Mouse (Mus musculus): ENCODE measurements at regions not wholly inside any gene's neighbourhood (a gene's known extent, or its start where the extent isn't known, plus 50 kb on each side); places are given as distances from the start of the nearest gene placed in this dataset.

GRCm38 (mm10) chr2:138733846-138734245, 477.5 kb downstream of the Btbd3 start:
- Histone ChIP-seq H3K9ac (replicated peaks) (no peak overlapping the region), H3K27me3 (no peaks in the 10 kb centered on the region), H3K4me1 (no peaks in the 10 kb centered on the region), H3K4me3 (no peak overlapping the region), H3K36me3 (no peaks in the 10 kb centered on the region), H3K27ac (replicated peaks) (no peak overlapping the region), H3K4me2 (replicated peaks) (no peak overlapping the region), H3K9me3 (no peaks in the 10 kb centered on the region)
- 75% methylated on average over 2 of the region's 2 CpGs for WGBS
- no peak for ATAC-seq (ENCODE audit: low FRiP score, low read depth)

- ATAC-seq (ENCODE audit: low FRiP score, low read depth) = no peak
These were observed 488.4 kb downstream of the Btbd3 start for GRCm38 (mm10) chr2:138744806-138745205.

GRCm38 (mm10) chr2:138760439-138760963, 504.1 kb downstream of the Btbd3 start:
- no peaks in the 10 kb centered on the region for H3K9me3 ChIP-seq
- ATAC-seq (ENCODE audit: low FRiP score, low read depth) = no peak
- H3K4me1 ChIP-seq = no peaks in the 10 kb centered on the region
- no peak overlapping the region for H3K27ac ChIP-seq (replicated peaks)
- no peaks in the 10 kb centered on the region for H3K27me3 ChIP-seq
- H3K9ac ChIP-seq (replicated peaks) = no peak overlapping the region
- no peak overlapping the region for H3K4me3 ChIP-seq
- no peak overlapping the region for H3K4me2 ChIP-seq (replicated peaks)
- WGBS = 89% methylated on average over 3 of the region's 3 CpGs
- H3K36me3 ChIP-seq = no peaks in the 10 kb centered on the region

More at GRCm38 (mm10) chr2:138744806-138745205, 488.4 kb downstream of the Btbd3 start:
- Histone ChIP-seq H3K4me2 (replicated peaks) (no peak overlapping the region), H3K9ac (replicated peaks) (no peak overlapping the region), H3K4me1 (no peaks in the 10 kb centered on the region), H3K9me3 (no peaks in the 10 kb centered on the region), H3K4me3 (no peak overlapping the region), H3K36me3 (no peaks in the 10 kb centered on the region), H3K27me3 (no peaks in the 10 kb centered on the region), H3K27ac (replicated peaks) (no peak overlapping the region)
- WGBS = 85% methylated on average over 4 of the region's 4 CpGs

- H3K4me1 ChIP-seq = no peaks in the 10 kb centered on the region
- no peaks in the 10 kb centered on the region for H3K27me3 ChIP-seq
- no peak for ATAC-seq (ENCODE audit: low FRiP score, low read depth)
- no peaks in the 10 kb centered on the region for H3K9me3 ChIP-seq
- H3K4me3 ChIP-seq = no peak overlapping the region
- no peaks in the 10 kb centered on the region for H3K36me3 ChIP-seq
- H3K4me2 ChIP-seq (replicated peaks) = no peak overlapping the region
- H3K9ac ChIP-seq (replicated peaks) = no peak overlapping the region
- WGBS = 93% methylated on average over 1 of the region's 1 CpGs
- no peak overlapping the region for H3K27ac ChIP-seq (replicated peaks)
These were observed 505.0 kb downstream of the Btbd3 start for GRCm38 (mm10) chr2:138761400-138761799.

- peak; percentile 71; the same call in 1 of the 2 replicates for ATAC-seq (ENCODE audit: low FRiP score, low read depth)
- H3K9ac ChIP-seq (replicated peaks) = no peak overlapping the region
- H3K4me2 ChIP-seq (replicated peaks) = no peak overlapping the region
- WGBS = 45% methylated on average over 9 of the region's 9 CpGs
- no peaks in the 10 kb centered on the region for H3K36me3 ChIP-seq
- no peaks in the 10 kb centered on the region for H3K4me1 ChIP-seq
- H3K27me3 ChIP-seq = no peaks in the 10 kb centered on the region
- H3K9me3 ChIP-seq = no peaks in the 10 kb centered on the region
- H3K4me3 ChIP-seq = no peak overlapping the region
- 0 out of 2 replicates have a peak overlapping the region, but pooled peaks have one; percentile 20 for H3K27ac ChIP-seq (replicated peaks)
These were observed 510.0 kb downstream of the Btbd3 start for GRCm38 (mm10) chr2:138766275-138766842.

- Histone ChIP-seq H3K27ac (replicated peaks) (no peak overlapping the region), H3K4me2 (replicated peaks) (no peak overlapping the region), H3K36me3 (no peaks in the 10 kb centered on the region), H3K27me3 (no peaks in the 10 kb centered on the region), H3K9me3 (no peaks in the 10 kb centered on the region), H3K4me1 (0 out of 2 replicates have a peak, but pooled peaks cover 6% of the 10 kb centered on the region), H3K4me3 (no peak overlapping the region), H3K9ac (replicated peaks) (no peak overlapping the region)
- 87% methylated on average over 3 of the region's 3 CpGs for WGBS
- ATAC-seq (ENCODE audit: low FRiP score, low read depth) = no peak
These were observed 527.4 kb downstream of the Btbd3 start for GRCm38 (mm10) chr2:138783781-138784180.

GRCm38 (mm10) chr2:138792711-138793450, 536.5 kb downstream of the Btbd3 start:
- H3K9me3 ChIP-seq = no peaks in the 10 kb centered on the region
- no peak overlapping the region for H3K4me2 ChIP-seq (replicated peaks)
- no peaks in the 10 kb centered on the region for H3K27me3 ChIP-seq
- no peak overlapping the region for H3K4me3 ChIP-seq
- no peak overlapping the region for H3K27ac ChIP-seq (replicated peaks)
- H3K4me1 ChIP-seq = 0 out of 2 replicates have a peak, but pooled peaks cover 2% of the 10 kb centered on the region
- no peaks in the 10 kb centered on the region for H3K36me3 ChIP-seq
- ATAC-seq (ENCODE audit: low FRiP score, low read depth) = no peak
- no peak overlapping the region for H3K9ac ChIP-seq (replicated peaks)
- WGBS = 89% methylated on average over 6 of the region's 6 CpGs

GRCm38 (mm10) chr2:138806196-138806595, 549.8 kb downstream of the Btbd3 start:
- no peaks in the 10 kb centered on the region for H3K27me3 ChIP-seq
- no peak overlapping the region for H3K9ac ChIP-seq (replicated peaks)

GRCm38 (mm10) chr2:138809767-138810166, 553.4 kb downstream of the Btbd3 start:
- ATAC-seq (ENCODE audit: low FRiP score, low read depth) = no peak
- no peaks in the 10 kb centered on the region for H3K27me3 ChIP-seq
- 89% methylated on average over 2 of the region's 2 CpGs for WGBS
- no peak overlapping the region for H3K27ac ChIP-seq (replicated peaks)
- no peaks in the 10 kb centered on the region for H3K9me3 ChIP-seq
- no peak overlapping the region for H3K4me3 ChIP-seq
- no peak overlapping the region for H3K4me2 ChIP-seq (replicated peaks)
- H3K4me1 ChIP-seq = no peaks in the 10 kb centered on the region
- no peak overlapping the region for H3K9ac ChIP-seq (replicated peaks)
- no peaks in the 10 kb centered on the region for H3K36me3 ChIP-seq

More at GRCm38 (mm10) chr2:138806196-138806595, 549.8 kb downstream of the Btbd3 start:
- ATAC-seq (ENCODE audit: low FRiP score, low read depth) = no peak
- 86% methylated on average over 3 of the region's 3 CpGs for WGBS
- Histone ChIP-seq H3K9me3 (no peaks in the 10 kb centered on the region), H3K4me2 (replicated peaks) (no peak overlapping the region), H3K27ac (replicated peaks) (no peak overlapping the region), H3K4me3 (no peak overlapping the region), H3K4me1 (no peaks in the 10 kb centered on the region), H3K36me3 (no peaks in the 10 kb centered on the region)

GRCm38 (mm10) chr2:138820489-138820888, 564.1 kb downstream of the Btbd3 start:
- Histone ChIP-seq H3K27ac (replicated peaks) (no peak overlapping the region), H3K4me2 (replicated peaks) (no peak overlapping the region)
- 85% methylated on average over 4 of the region's 4 CpGs for WGBS

GRCm38 (mm10) chr2:138824873-138825272, 568.5 kb downstream of the Btbd3 start:
- H3K9ac ChIP-seq (replicated peaks) = no peak overlapping the region
- H3K27ac ChIP-seq (replicated peaks) = no peak overlapping the region
- ATAC-seq (ENCODE audit: low FRiP score, low read depth) = no peak
- H3K9me3 ChIP-seq = no peaks in the 10 kb centered on the region
- no peaks in the 10 kb centered on the region for H3K36me3 ChIP-seq
- WGBS = 72% methylated on average over 4 of the region's 4 CpGs
- no peak overlapping the region for H3K4me2 ChIP-seq (replicated peaks)
- no peak overlapping the region for H3K4me3 ChIP-seq
- no peaks in the 10 kb centered on the region for H3K4me1 ChIP-seq
- no peaks in the 10 kb centered on the region for H3K27me3 ChIP-seq

More at GRCm38 (mm10) chr2:138820489-138820888, 564.1 kb downstream of the Btbd3 start:
- Histone ChIP-seq H3K9ac (replicated peaks) (no peak overlapping the region), H3K4me1 (no peaks in the 10 kb centered on the region), H3K9me3 (no peaks in the 10 kb centered on the region), H3K36me3 (no peaks in the 10 kb centered on the region), H3K27me3 (no peaks in the 10 kb centered on the region), H3K4me3 (no peak overlapping the region)
- no peak for ATAC-seq (ENCODE audit: low FRiP score, low read depth)

- Histone ChIP-seq H3K4me1 (no peaks in the 10 kb centered on the region), H3K9ac (replicated peaks) (no peak overlapping the region), H3K9me3 (no peaks in the 10 kb centered on the region), H3K27me3 (no peaks in the 10 kb centered on the region), H3K4me2 (replicated peaks) (no peak overlapping the region), H3K4me3 (no peak overlapping the region), H3K27ac (replicated peaks) (no peak overlapping the region), H3K36me3 (no peaks in the 10 kb centered on the region)
- no peak for ATAC-seq (ENCODE audit: low FRiP score, low read depth)
- 49% methylated on average over 2 of the region's 2 CpGs for WGBS
These were observed 571.6 kb downstream of the Btbd3 start for GRCm38 (mm10) chr2:138827813-138828570.
